In genomic region chr3:124067971-124068370, GRCm38 (mm10) we compare ENCODE assay signal across 25 mouse cellular contexts.
DNase-seq lines count a peak whose midpoint lies in the region; ATAC-seq lines count a peak whose summit lies in the region.
"Had no signal": no experiment of that assay in that cellular context is flagged by ENCODE, and none has a peak within 500 bp of the region (broad histone marks: within the 10 kb centered on the region; RNA-seq: fewer than 3 reads in every experiment).

No protein-coding gene starts in this region.

- no peaks in the 10 kb centered on the region for H3K27me3 ChIP-seq in forebrain, embryonic 16.5 days (replicated peaks; ENCODE audit: control insufficient read depth, insufficient read depth, low read length)
- H3K27me3 ChIP-seq in forebrain, embryonic 11.5 days (ENCODE audit: control insufficient read depth, insufficient read depth, low read length), result no peaks in the 10 kb centered on the region
- H3K27me3 ChIP-seq in hindbrain, embryonic 12.5 days, result no peaks in the 10 kb centered on the region
- no peaks in the 10 kb centered on the region for H3K27me3 ChIP-seq in midbrain, embryonic 15.5 days (replicated peaks)
- H3K27me3 ChIP-seq: heart, embryonic 12.5 days; hindbrain, embryonic 15.5 days; kidney, embryonic 15.5 days; liver, embryonic 13.5 days; megakaryocyte, embryonic 14.5 days; neural tube, embryonic 12.5 days had no signal

- no peaks in the 10 kb centered on the region for H3K9me3 ChIP-seq in forebrain, embryonic 16.5 days (ENCODE audit: control insufficient read depth, low read length)
- H3K9me3 ChIP-seq in forebrain, embryonic 11.5 days (ENCODE audit: control insufficient read depth, low read length), result no peaks in the 10 kb centered on the region
- no peaks in the 10 kb centered on the region for H3K9me3 ChIP-seq in hindbrain, embryonic 12.5 days (replicated peaks)
- H3K9me3 ChIP-seq in midbrain, embryonic 15.5 days, result no peaks in the 10 kb centered on the region
- H3K9me3 ChIP-seq: heart, embryonic 12.5 days; hindbrain, embryonic 15.5 days; kidney, embryonic 15.5 days; liver, embryonic 13.5 days; megakaryocyte, embryonic 14.5 days; neural tube, embryonic 12.5 days had no signal

- H3K4me2 ChIP-seq in forebrain, embryonic 16.5 days (ENCODE audit: low read length), result no peak overlapping the region
- no peak overlapping the region for H3K4me2 ChIP-seq in forebrain, embryonic 11.5 days (ENCODE audit: low read depth, low read length, severe bottlenecking)
- no peak overlapping the region for H3K4me2 ChIP-seq in hindbrain, embryonic 12.5 days (replicated peaks)
- H3K4me2 ChIP-seq in midbrain, embryonic 15.5 days, result no peak overlapping the region
- H3K4me2 ChIP-seq: heart, embryonic 12.5 days; hindbrain, embryonic 15.5 days; kidney, embryonic 15.5 days; liver, embryonic 13.5 days; neural tube, embryonic 12.5 days had no signal

- H3K36me3 ChIP-seq in forebrain, embryonic 16.5 days (ENCODE audit: control insufficient read depth, insufficient read depth), result no peaks in the 10 kb centered on the region
- H3K36me3 ChIP-seq in forebrain, embryonic 11.5 days (ENCODE audit: control insufficient read depth, insufficient read depth, low read length), result no peaks in the 10 kb centered on the region
- H3K36me3 ChIP-seq in hindbrain, embryonic 12.5 days, result no peaks in the 10 kb centered on the region
- H3K36me3 ChIP-seq in midbrain, embryonic 15.5 days (replicated peaks), result no peaks in the 10 kb centered on the region
- H3K36me3 ChIP-seq: heart, embryonic 12.5 days; hindbrain, embryonic 15.5 days; kidney, embryonic 15.5 days; liver, embryonic 13.5 days; neural tube, embryonic 12.5 days had no signal

- peak; percentile 81 for ATAC-seq in forebrain, embryonic 16.5 days
- ATAC-seq in forebrain, embryonic 11.5 days (replicated peaks; ENCODE audit: low FRiP score), result no peak
- ATAC-seq in hindbrain, embryonic 12.5 days (ENCODE audit: low FRiP score), result peak; percentile 73
- ATAC-seq in midbrain, embryonic 15.5 days (replicated peaks), result peak; percentile 89
- ATAC-seq: intestine, postnatal 0 days had no signal

- H3K9ac ChIP-seq in forebrain, embryonic 16.5 days (replicated peaks; ENCODE audit: low read depth, low read length), result no peak overlapping the region
- no peak overlapping the region for H3K9ac ChIP-seq in forebrain, embryonic 11.5 days (ENCODE audit: low read length)
- H3K9ac ChIP-seq in hindbrain, embryonic 12.5 days, result no peak overlapping the region
- H3K9ac ChIP-seq in midbrain, embryonic 15.5 days, result no peak overlapping the region
- H3K9ac ChIP-seq: heart, embryonic 12.5 days; hindbrain, embryonic 15.5 days; kidney, embryonic 15.5 days; liver, embryonic 13.5 days; neural tube, embryonic 12.5 days had no signal

- H3K27ac ChIP-seq in forebrain, embryonic 16.5 days (ENCODE audit: low read length), result no peak overlapping the region
- no peak overlapping the region for H3K27ac ChIP-seq in forebrain, embryonic 11.5 days (ENCODE audit: low read depth, low read length)
- no peak overlapping the region for H3K27ac ChIP-seq in hindbrain, embryonic 12.5 days
- H3K27ac ChIP-seq in midbrain, embryonic 15.5 days, result peak overlapping the region; percentile 62
- H3K27ac ChIP-seq: kidney, embryonic 15.5 days; liver, embryonic 13.5 days; neural tube, embryonic 12.5 days had no signal

- no peak overlapping the region for H3K4me3 ChIP-seq in forebrain, embryonic 16.5 days (replicated peaks; ENCODE audit: low read length)
- no peak overlapping the region for H3K4me3 ChIP-seq in forebrain, embryonic 11.5 days (ENCODE audit: low read depth, low read length)
- no peak overlapping the region for H3K4me3 ChIP-seq in hindbrain, embryonic 12.5 days
- no peak overlapping the region for H3K4me3 ChIP-seq in midbrain, embryonic 15.5 days
- H3K4me3 ChIP-seq: heart, embryonic 12.5 days; hindbrain, embryonic 15.5 days; kidney, embryonic 15.5 days; liver, embryonic 13.5 days; megakaryocyte, embryonic 14.5 days; neural tube, embryonic 12.5 days had no signal

- peak; percentile 83 to 84 for DNase-seq in cerebellum, postnatal 10 days
- no peak for DNase-seq in cerebellum, adult 8-10 months
- DNase-seq in forebrain, embryonic 11.5 days (ENCODE audit: low spot score), result no peak
- DNase-seq in B cell, adult 2 months, result no peak
- no peak for DNase-seq in lung, postnatal 4 days
- DNase-seq: adrenal gland, postnatal 25 days; cerebellum, adult 11-12 months; gastrocnemius, postnatal 25 days; heart, adult 18-20 months; heart, postnatal 10 days; kidney, postnatal 36 days; liver, embryonic 13.5 days; lung, adult 2 months; right cerebral cortex, adult 18-20 months; right cerebral cortex, postnatal 4 days; thymus, postnatal 25 days had no signal

- 66% methylated on average over 1 of the region's 1 CpGs for WGBS in forebrain, embryonic 16.5 days
- WGBS in forebrain, embryonic 11.5 days, result 75% methylated on average over 1 of the region's 1 CpGs
- WGBS in hindbrain, embryonic 12.5 days, result 79% methylated on average over 1 of the region's 1 CpGs
- WGBS in midbrain, embryonic 15.5 days, result 54% methylated on average over 1 of the region's 1 CpGs

- H3K4me1 ChIP-seq in forebrain, embryonic 16.5 days (replicated peaks; ENCODE audit: control insufficient read depth, insufficient read depth, low read length), result 0 out of 2 replicates have a peak, but pooled peaks cover 3% of the 10 kb centered on the region
- no peaks in the 10 kb centered on the region for H3K4me1 ChIP-seq in forebrain, embryonic 11.5 days (replicated peaks; ENCODE audit: control insufficient read depth, insufficient read depth, low read length)
- peaks cover 2% of the 10 kb centered on the region; the same call in 1 of the 2 replicates for H3K4me1 ChIP-seq in hindbrain, embryonic 12.5 days
- 0 out of 2 replicates have a peak, but pooled peaks cover 5% of the 10 kb centered on the region for H3K4me1 ChIP-seq in midbrain, embryonic 15.5 days
- H3K4me1 ChIP-seq: heart, embryonic 12.5 days; hindbrain, embryonic 15.5 days; kidney, embryonic 15.5 days; liver, embryonic 13.5 days; megakaryocyte, embryonic 14.5 days; neural tube, embryonic 12.5 days had no signal

Comparison
In these comparisons a context has a peak if more than half of its experiments do, and no peak if none do; other contexts are left out.
1. DNase-seq: peak in cerebellum, postnatal 10 days (2 of 2); none in cerebellum, adult 8-10 months (single experiment), forebrain, embryonic 11.5 days (single experiment), B cell, adult 2 months (0 of 2) and lung, postnatal 4 days (0 of 2).